ENCODE assay signal across 21 mouse cellular contexts in the genomic region with DNA sequence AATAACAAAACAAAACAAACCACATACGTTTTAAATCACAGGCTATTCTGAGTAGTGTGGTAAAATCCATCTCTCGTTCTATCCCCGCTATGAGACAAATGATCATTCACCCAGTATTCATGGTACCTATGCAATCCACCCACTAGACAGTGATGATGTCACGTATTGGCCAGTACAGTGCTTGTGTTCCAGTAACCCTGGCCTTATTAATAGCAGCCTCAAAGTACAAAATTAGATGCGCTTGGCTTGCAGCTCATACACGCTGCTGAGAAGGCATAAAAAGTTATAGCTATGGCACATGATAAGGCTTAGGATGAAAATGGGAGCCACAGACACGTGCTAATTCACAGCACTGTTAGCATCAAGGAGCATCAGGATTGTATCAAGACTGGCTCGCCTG. TPM values are rescaled to one million over a fixed set of nuclear protein-coding genes. Genes with fewer than 3 reads are reported as not detected.
DNase-seq lines count a peak whose midpoint lies in the region; ATAC-seq and TF ChIP-seq lines count a peak whose summit lies in the region.
"Had no signal": no experiment of that assay in that cellular context is flagged by ENCODE, and none has a peak within 500 bp of the region (broad histone marks: within the 10 kb centered on the region; RNA-seq: fewer than 3 reads in every experiment).

No protein-coding gene starts in this region.

- H3K4me3 ChIP-seq in embryonic facial prominence, embryonic 15.5 days (replicated peaks) = no peak overlapping the region
- no peak overlapping the region for H3K4me3 ChIP-seq in embryonic facial prominence, embryonic 10.5 days
- no peak overlapping the region for H3K4me3 ChIP-seq in heart, embryonic 12.5 days
- H3K4me3 ChIP-seq in heart, postnatal 0 days (ENCODE audit: low read depth, low read length) = no peak overlapping the region
- H3K4me3 ChIP-seq: forebrain, embryonic 15.5 days; hindbrain, embryonic 10.5 days; intestine, embryonic 15.5 days had no signal

- no peaks in the 10 kb centered on the region for H3K9me3 ChIP-seq in embryonic facial prominence, embryonic 15.5 days (replicated peaks)
- no peaks in the 10 kb centered on the region for H3K9me3 ChIP-seq in embryonic facial prominence, embryonic 10.5 days
- no peaks in the 10 kb centered on the region for H3K9me3 ChIP-seq in heart, embryonic 12.5 days (replicated peaks)
- H3K9me3 ChIP-seq in heart, postnatal 0 days (replicated peaks; ENCODE audit: control insufficient read depth, low read length) = no peaks in the 10 kb centered on the region
- H3K9me3 ChIP-seq: forebrain, embryonic 15.5 days; G1E; hindbrain, embryonic 10.5 days; intestine, embryonic 15.5 days had no signal

- TF ChIP-seq EP300 in heart, postnatal 0 days (IDR thresholded peaks at IDR 0.05; ENCODE audit: low read depth) = no peak

- intact Hi-C loops in heart, postnatal 25 days (cut with DNase I) = no loop called here

- no peak overlapping the region for H3K9ac ChIP-seq in embryonic facial prominence, embryonic 15.5 days
- no peak overlapping the region for H3K9ac ChIP-seq in heart, embryonic 12.5 days
- no peak overlapping the region for H3K9ac ChIP-seq in heart, postnatal 0 days (replicated peaks; ENCODE audit: low read depth, low read length)
- H3K9ac ChIP-seq: forebrain, embryonic 15.5 days; hindbrain, embryonic 14.5 days; intestine, embryonic 15.5 days had no signal

- no peak for DNase-seq in embryonic facial prominence, embryonic 10.5 days (ENCODE audit: low spot score)
- peak; percentile 93 for DNase-seq in heart, adult 11 months
- DNase-seq in heart, adult 9 months (ENCODE audit: low spot score in 2 of 2) = peak; percentile 34 to 38
- no peak for DNase-seq in heart, postnatal 25 days (ENCODE audit: low spot score)
- peak; percentile 57 for DNase-seq in heart, postnatal 0 days (ENCODE audit: low spot score)
- DNase-seq in testis, postnatal 14 days (ENCODE audit: low spot score) = no peak
- DNase-seq: adrenal gland, adult 8-10 months; adrenal gland, postnatal 36 days; B cell, adult 2 months; cerebellum, adult 2 months; cerebellum, postnatal 10 days; kidney, adult 18-20 months had no signal

- no peaks in the 10 kb centered on the region for H3K27me3 ChIP-seq in embryonic facial prominence, embryonic 15.5 days
- H3K27me3 ChIP-seq in embryonic facial prominence, embryonic 10.5 days (replicated peaks; ENCODE audit: low read depth, poor library complexity, severe bottlenecking) = no peaks in the 10 kb centered on the region
- no peaks in the 10 kb centered on the region for H3K27me3 ChIP-seq in heart, embryonic 12.5 days (replicated peaks)
- no peaks in the 10 kb centered on the region for H3K27me3 ChIP-seq in heart, postnatal 0 days (ENCODE audit: control insufficient read depth, insufficient read depth, low read length)
- H3K27me3 ChIP-seq: forebrain, embryonic 15.5 days; intestine, embryonic 15.5 days had no signal

- 56% methylated on average over 8 of the region's 8 CpGs for WGBS in embryonic facial prominence, embryonic 15.5 days
- WGBS in embryonic facial prominence, embryonic 10.5 days = 87% methylated on average over 8 of the region's 8 CpGs
- WGBS in heart, embryonic 12.5 days = 69% methylated on average over 8 of the region's 8 CpGs
- WGBS in heart, postnatal 0 days = 46% methylated on average over 8 of the region's 8 CpGs

- no peaks in the 10 kb centered on the region for H3K36me3 ChIP-seq in embryonic facial prominence, embryonic 15.5 days
- H3K36me3 ChIP-seq in embryonic facial prominence, embryonic 10.5 days (replicated peaks) = no peaks in the 10 kb centered on the region
- H3K36me3 ChIP-seq in heart, embryonic 12.5 days = peaks cover 9% of the 10 kb centered on the region; the same call in 1 of the 2 replicates
- H3K36me3 ChIP-seq in heart, postnatal 0 days (replicated peaks; ENCODE audit: control insufficient read depth, insufficient read depth, low read length) = 0 out of 2 replicates have a peak, but pooled peaks cover 3% of the 10 kb centered on the region
- H3K36me3 ChIP-seq: forebrain, embryonic 15.5 days; G1E; hindbrain, embryonic 10.5 days; intestine, embryonic 15.5 days had no signal

- no peak for TF ChIP-seq CTCF in heart, postnatal 0 days (IDR thresholded peaks at IDR 0.05; ENCODE audit: low read depth)

- no peak for ATAC-seq in embryonic facial prominence, embryonic 15.5 days (ENCODE audit: insufficient number of reproducible peaks, low FRiP score, low TSS enrichment, low read depth)
- no peak for ATAC-seq in heart, embryonic 12.5 days (ENCODE audit: insufficient number of reproducible peaks, low FRiP score)
- ATAC-seq in heart, postnatal 0 days (ENCODE audit: insufficient read depth, low read depth) = peak; percentile 90
- ATAC-seq: CD4-positive, CD25-positive, alpha-beta regulatory T cell, adult 4 months; forebrain, embryonic 15.5 days; intestine, embryonic 15.5 days had no signal

- H3K4me1 ChIP-seq in embryonic facial prominence, embryonic 15.5 days = 0 out of 2 replicates have a peak, but pooled peaks cover 3% of the 10 kb centered on the region
- peaks cover 39% of the 10 kb centered on the region for H3K4me1 ChIP-seq in embryonic facial prominence, embryonic 10.5 days
- H3K4me1 ChIP-seq in heart, embryonic 12.5 days (replicated peaks) = peaks cover 19% of the 10 kb centered on the region
- peaks cover 23% of the 10 kb centered on the region for H3K4me1 ChIP-seq in heart, postnatal 0 days (ENCODE audit: control insufficient read depth, insufficient read depth)

- H3K27ac ChIP-seq in embryonic facial prominence, embryonic 15.5 days (replicated peaks) = 0 out of 2 replicates have a peak overlapping the region, but pooled peaks have one; percentile 8
- H3K27ac ChIP-seq in embryonic facial prominence, embryonic 10.5 days (replicated peaks) = no peak overlapping the region; the same call in 1 of the 2 replicates
- no peak overlapping the region for H3K27ac ChIP-seq in heart, embryonic 12.5 days (ENCODE audit: poor library complexity, severe bottlenecking)
- H3K27ac ChIP-seq in heart, postnatal 0 days (ENCODE audit: low read depth) = peak overlapping the region; percentile 46
- H3K27ac ChIP-seq: forebrain, embryonic 15.5 days; hindbrain, embryonic 10.5 days; hindbrain, embryonic 14.5 days; intestine, embryonic 15.5 days had no signal

- H3K4me2 ChIP-seq in embryonic facial prominence, embryonic 15.5 days (replicated peaks) = no peak overlapping the region
- no peak overlapping the region for H3K4me2 ChIP-seq in heart, embryonic 12.5 days
- H3K4me2 ChIP-seq in heart, postnatal 0 days (ENCODE audit: low read depth, low read length) = no peak overlapping the region
- H3K4me2 ChIP-seq: forebrain, embryonic 15.5 days; hindbrain, embryonic 14.5 days; intestine, embryonic 15.5 days had no signal

RNA-seq across cellular contexts. Expression of a gene that starts 58.7 kb away (rescaled TPM):
- 135 and 141 TPM in 2 replicates for polyA plus RNA-seq in embryonic facial prominence, embryonic 15.5 days (2015; fragmentation: Nextera tagmentation; extraction: Ambion mirVana)
- polyA plus RNA-seq in embryonic facial prominence, embryonic 10.5 days (2016; fragmentation: Nextera tagmentation; extraction: Ambion mirVana) = 52.2 and 62.2 TPM in 2 replicates
- 208 and 231 TPM in 2 replicates for polyA plus RNA-seq in heart, embryonic 12.5 days (2016; fragmentation: Nextera tagmentation; extraction: Ambion mirVana)
- total RNA-seq in heart, postnatal 25 days (2021) = 100 to 1,000 TPM; 228 to 233 TPM
- total RNA-seq in heart, postnatal 0 days (2014; rRNA removed; ENCODE audit: low replicate concordance) = 103 and 111 TPM in 2 replicates
- 121 and 127 TPM in 2 replicates for polyA plus RNA-seq in heart, postnatal 0 days (2015; fragmentation: Nextera tagmentation; extraction: Ambion mirVana)
- total RNA-seq: granulocyte monocyte progenitor cell, adult 5-6 weeks had no signal
- polyA plus RNA-seq: G1E had no signal

Comparison
In these comparisons a context has a peak if more than half of its experiments do, and no peak if none do; other contexts are left out.
1. H3K27ac ChIP-seq: peak in embryonic facial prominence, embryonic 15.5 days (single experiment) and heart, postnatal 0 days (single experiment); none in embryonic facial prominence, embryonic 10.5 days (single experiment) and heart, embryonic 12.5 days (single experiment).
2. DNase-seq: peak in heart, adult 11 months (single experiment), heart, adult 9 months (2 of 2) and heart, postnatal 0 days (single experiment); none in embryonic facial prominence, embryonic 10.5 days (single experiment), heart, postnatal 25 days (single experiment) and testis, postnatal 14 days (single experiment).